Mouse (Mus musculus) kidney, postnatal 0 days (tissue): ENCODE data around the gene Gemin7. TPM values are rescaled to one million over a fixed set of nuclear protein-coding genes. Genes with fewer than 3 reads are reported as not detected.

Source experiments
- ATAC-seq: fragments of 200-750 bp; cut with Nextera tagmentation; replicated peaks from 2 replicates; pipeline ENCODE4 v1.8.0; 2017; ENCODE audit warnings: low read depth, moderate number of reproducible peaks, moderate TSS enrichment, moderate library complexity; ENCODE audit not compliant: low FRiP score
- DNase-seq: peaks from one replicate; pipeline ENCODE4 v3.0.0-alpha.2; 2016; ENCODE audit warnings: low spot score
- H3K27ac ChIP-seq: fragments of 300-500 bp; sonication (generic); 2 replicates; pipeline ENCODE4 v1.5.1; 2014; ENCODE audit warnings: mild to moderate bottlenecking
- H3K27me3 ChIP-seq: fragments of 300-500 bp; sonication (generic); 2 replicates; pipeline ENCODE4 v1.6.1; 2014; ENCODE audit warnings: low read length, mixed read lengths; ENCODE audit not compliant: insufficient read depth
- H3K36me3 ChIP-seq: fragments of 300-500 bp; sonication (generic); 2 replicates; pipeline ENCODE4 v1.6.1; 2014; ENCODE audit warnings: low read length, mixed read lengths; ENCODE audit not compliant: insufficient read depth
- H3K4me1 ChIP-seq: fragments of 300-500 bp; sonication (generic); replicated peaks from 2 replicates; pipeline ENCODE4 v1.6.1; 2014; ENCODE audit warnings: antibody characterized with exemption, low read length, mixed read lengths; ENCODE audit not compliant: insufficient read depth
- H3K4me2 ChIP-seq: fragments of 300-500 bp; sonication (generic); 2 replicates; pipeline ENCODE4 v1.6.1; 2014; ENCODE audit warnings: mild to moderate bottlenecking, low read length, moderate library complexity, mixed read lengths
- H3K4me3 ChIP-seq: fragments of 300-500 bp; sonication (generic); replicated peaks from 2 replicates; pipeline ENCODE4 v1.5.1; 2014; ENCODE audit warnings: low read depth, low read length
- H3K9ac ChIP-seq: fragments of 300-500 bp; sonication (generic); 2 replicates; pipeline ENCODE4 v1.6.1; 2014; ENCODE audit warnings: low read depth, low read length
- H3K9me3 ChIP-seq: fragments of 300-500 bp; sonication (generic); replicated peaks from 2 replicates; pipeline ENCODE4 v1.6.1; 2016; ENCODE audit warnings: low read length, inconsistent platforms, mixed read lengths
- CTCF ChIP-seq: IDR thresholded peaks from 2 replicates; pipeline ENCODE4 v1.5.1; 2016; ENCODE audit warnings: antibody characterized with exemption, low read depth, mild to moderate bottlenecking, moderate library complexity
- WGBS: fragments of 180-500 bp; shearing (Covaris S2); extraction: QIAGEN DNeasy Blood & Tissue Kit; methylation state at CpG from one replicate; pipeline ENCODE4 v1.1.7; 2014; 5-methylcytosine and 5-hydroxymethylcytosine counted together
- polyA plus RNA-seq: library from polyadenylated mRNA; unstranded; fragments of >200 nt; fragmentation: Nextera tagmentation; extraction: Ambion mirVana; gene quantifications from 2 replicates; pipeline ENCODE4 v1.2.1, GENCODE M21; 2015

Gene Gemin7
- polyA plus RNA-seq, 1 experiment from 2014 or later, result 167 TPM

GRCm38 (mm10) chr7:19532240-19532639, 45.2 kb downstream of the Gemin7 start:
- H3K4me2 ChIP-seq, result no peak overlapping the region
- no peaks in the 10 kb centered on the region for H3K9me3 ChIP-seq
- no peak overlapping the region for H3K9ac ChIP-seq
- no peaks in the 10 kb centered on the region for H3K27me3 ChIP-seq
- DNase-seq (no peak), ATAC-seq (no peak)
- H3K36me3 ChIP-seq, result peaks cover 49% of the 10 kb centered on the region
- no peak overlapping the region for H3K4me3 ChIP-seq
- no peak overlapping the region for H3K27ac ChIP-seq
- no peak for TF ChIP-seq CTCF
- 84% methylated on average over 14 of the region's 14 CpGs for WGBS
- no peaks in the 10 kb centered on the region for H3K4me1 ChIP-seq

DNA sequence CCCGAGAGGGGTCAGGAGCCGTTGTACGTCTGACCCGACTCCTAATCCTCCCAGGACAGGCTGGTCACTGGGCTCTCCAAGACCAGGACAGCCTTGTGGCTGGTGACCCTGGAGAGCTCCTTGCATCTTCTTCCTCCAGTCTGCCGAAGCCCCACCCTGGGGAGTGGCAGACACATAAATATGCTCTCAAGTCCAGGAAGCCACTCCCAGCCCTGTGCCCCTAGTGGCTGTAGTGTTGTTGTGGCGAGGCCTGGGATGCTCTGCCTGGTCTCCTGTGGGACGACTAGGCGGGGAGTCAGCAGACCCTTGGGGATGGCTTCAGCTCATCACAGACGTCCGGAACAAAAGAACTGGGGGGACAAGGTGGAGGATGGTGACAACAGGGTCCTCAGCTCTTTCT, 46.3 kb downstream of the Gemin7 start:
- Histone ChIP-seq H3K4me1 (no peaks in the 10 kb centered on the region), H3K36me3 (peaks cover 49% of the 10 kb centered on the region), H3K4me3 (no peak overlapping the region), H3K27ac (no peak overlapping the region), H3K27me3 (no peaks in the 10 kb centered on the region), H3K4me2 (no peak overlapping the region), H3K9me3 (no peaks in the 10 kb centered on the region), H3K9ac (no peak overlapping the region)
- no peak for DNase-seq
- ATAC-seq, result 0 out of 2 replicates have a peak, but pooled peaks have one; percentile 21
- 67% methylated on average over 10 of the region's 10 CpGs for WGBS
- TF ChIP-seq CTCF, result peak; percentile 35; the same call in 1 of the 2 replicates

DNA sequence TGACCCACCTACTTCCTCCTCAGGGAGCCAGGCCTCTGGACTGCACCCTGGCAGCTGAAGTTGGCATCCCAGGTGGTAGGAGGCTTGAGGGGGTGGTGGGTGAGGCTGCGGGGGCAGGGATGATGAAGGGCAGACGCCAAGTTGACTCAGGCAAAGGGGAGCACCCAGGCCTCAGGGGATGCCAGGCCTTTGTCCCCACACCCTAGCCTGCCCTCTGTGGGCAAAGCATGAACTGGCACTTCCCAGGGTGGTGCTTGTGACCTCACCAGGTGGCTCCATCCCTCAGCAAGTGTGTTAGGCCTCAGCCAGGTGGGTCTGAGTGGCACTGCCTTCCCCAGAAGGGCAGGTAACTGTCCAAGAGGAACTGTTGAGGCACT, 52.3 kb downstream of the Gemin7 start:
- Histone ChIP-seq H3K4me3 (no peak overlapping the region), H3K27ac (no peak overlapping the region), H3K27me3 (peaks cover 38% of the 10 kb centered on the region), H3K4me2 (no peak overlapping the region), H3K36me3 (0 out of 2 replicates have a peak, but pooled peaks cover 9% of the 10 kb centered on the region), H3K4me1 (peaks cover 20% of the 10 kb centered on the region), H3K9ac (no peak overlapping the region), H3K9me3 (no peaks in the 10 kb centered on the region)
- DNase-seq (no peak), ATAC-seq (no peak)
- peak; percentile 22; the same call in 1 of the 2 replicates for TF ChIP-seq CTCF
- 66% methylated on average over 2 of the region's 2 CpGs for WGBS

DNA sequence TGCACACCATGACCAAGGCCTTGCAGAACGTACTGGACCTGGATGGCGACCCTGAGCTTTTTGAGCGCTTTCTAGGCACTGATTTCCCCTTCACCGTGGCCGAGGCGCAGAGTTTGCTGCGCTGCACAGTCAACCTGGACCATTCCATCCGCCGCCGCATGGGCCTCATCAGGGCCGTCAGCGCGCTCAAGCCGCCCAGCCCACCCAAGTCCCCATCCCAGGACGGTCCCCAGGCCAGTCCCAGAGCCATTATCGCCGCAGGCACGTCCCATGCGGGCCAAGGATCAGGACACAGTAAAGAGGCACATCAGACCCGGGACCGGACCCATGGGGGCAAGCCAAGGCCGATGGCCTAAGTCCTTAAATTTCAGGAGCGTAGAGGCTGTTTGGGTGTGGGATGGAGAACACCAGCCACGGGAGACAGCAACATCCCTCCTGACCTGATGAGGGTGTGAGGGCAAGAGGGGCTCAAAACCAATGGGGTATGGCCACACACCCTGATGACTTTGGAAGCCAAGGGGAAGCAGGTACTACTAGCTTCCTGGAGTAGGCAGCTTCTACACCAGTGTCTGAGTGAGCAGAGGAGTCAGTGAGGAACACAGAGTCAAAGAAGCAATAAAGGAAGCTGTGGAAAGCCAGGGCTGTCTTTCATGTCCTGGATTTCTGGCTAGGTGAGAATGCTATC, 52.8 kb downstream of the Gemin7 start:
- Histone ChIP-seq H3K9me3 (no peaks in the 10 kb centered on the region), H3K36me3 (0 out of 2 replicates have a peak, but pooled peaks cover 3% of the 10 kb centered on the region), H3K27ac (no peak overlapping the region), H3K9ac (no peak overlapping the region), H3K4me1 (peaks cover 25% of the 10 kb centered on the region), H3K27me3 (peaks cover 44% of the 10 kb centered on the region), H3K4me2 (peak overlapping the region; percentile 63), H3K4me3 (peak overlapping the region; percentile 36; the same call in 1 of the 2 replicates)
- no peak for DNase-seq
- no peak for TF ChIP-seq CTCF
- WGBS, result 12% methylated on average over 24 of the region's 24 CpGs
- no peak for ATAC-seq

- H3K9me3 ChIP-seq, result no peaks in the 10 kb centered on the region
- DNase-seq (peak; percentile 66), ATAC-seq (0 out of 2 replicates have a peak, but pooled peaks have one; percentile 22)
- no peak overlapping the region for H3K27ac ChIP-seq
- H3K4me3 ChIP-seq, result peak overlapping the region; percentile 36
- H3K36me3 ChIP-seq, result 0 out of 2 replicates have a peak, but pooled peaks cover 3% of the 10 kb centered on the region
- H3K4me1 ChIP-seq, result peaks cover 25% of the 10 kb centered on the region
- H3K27me3 ChIP-seq, result peaks cover 49% of the 10 kb centered on the region
- no peak overlapping the region for H3K9ac ChIP-seq
- H3K4me2 ChIP-seq, result peak overlapping the region; percentile 63
- peak; percentile 72 for TF ChIP-seq CTCF
- 1% methylated on average over 64 of the region's 64 CpGs for WGBS
Measured at GRCm38 (mm10) chr7:19523757-19524419, 53.5 kb downstream of the Gemin7 start.

- Histone ChIP-seq H3K27me3 (peaks cover 56% of the 10 kb centered on the region), H3K9me3 (no peaks in the 10 kb centered on the region), H3K4me3 (peak overlapping the region; percentile 36), H3K27ac (no peak overlapping the region), H3K36me3 (no peaks in the 10 kb centered on the region), H3K4me2 (peak overlapping the region; percentile 63), H3K4me1 (peaks cover 25% of the 10 kb centered on the region), H3K9ac (no peak overlapping the region)
- peak; percentile 9; the same call in 1 of the 2 replicates for ATAC-seq
- TF ChIP-seq CTCF, result no peak
- no peak for DNase-seq
- WGBS, result 8% methylated on average over 72 of the region's 72 CpGs
Measured at GRCm38 (mm10) chr7:19523017-19523756, 54.2 kb downstream of the Gemin7 start.
